Mouse (Mus musculus): ENCODE measurements around the gene Cep135.

Gene Cep135

DNA sequence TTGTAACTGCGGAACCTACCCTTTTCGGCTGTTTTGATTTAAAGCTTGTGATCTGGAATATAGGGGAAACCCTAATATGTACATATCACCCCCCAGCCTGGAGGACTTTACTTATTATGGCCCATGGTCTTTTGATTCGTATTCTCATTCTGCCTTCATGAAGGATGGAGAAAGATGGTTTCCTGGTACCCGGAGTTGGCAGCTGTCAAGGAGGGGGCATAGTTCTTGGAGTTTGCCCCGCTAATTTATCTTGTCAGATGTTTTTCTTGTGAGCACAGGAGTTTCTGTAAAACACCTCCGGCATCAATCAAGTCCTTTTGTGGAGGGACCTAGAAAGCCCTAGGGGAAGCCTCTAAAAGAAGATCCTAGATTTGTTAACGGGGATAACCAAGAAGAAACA is 813 bp downstream of the Cep135 start:
- H3K9me3 ChIP-seq (ENCODE audit: low read length) = no peaks in the 10 kb centered on the region
- TF ChIP-seq POU5F1 (IDR thresholded peaks at IDR 0.05; ENCODE audit: borderline replicate concordance, low read length) = no peak
- no peak for TF ChIP-seq NANOG (IDR thresholded peaks at IDR 0.05; ENCODE audit: borderline replicate concordance, low read length)
- peak overlapping the region; percentile 92 for H3K4me3 ChIP-seq (replicated peaks; ENCODE audit: low read length)

DNA sequence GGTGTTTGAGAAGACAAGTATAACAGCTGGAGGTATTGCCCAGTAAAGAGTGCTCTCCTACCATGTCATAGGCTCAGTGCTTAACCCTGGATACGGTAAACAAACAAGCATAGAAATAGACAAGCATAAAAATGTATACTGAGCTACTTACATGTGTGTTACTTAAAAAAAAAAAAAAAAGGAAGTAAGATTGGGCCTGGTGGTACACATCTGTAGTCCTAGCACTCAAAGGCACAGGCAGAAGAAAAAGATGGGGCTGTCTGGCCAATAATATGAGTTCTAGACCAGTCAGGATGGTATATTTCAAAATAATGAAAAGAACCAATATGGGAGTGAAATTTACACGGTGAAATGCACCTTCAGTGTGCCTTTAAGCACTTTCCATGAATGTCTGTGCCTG is 1.5 kb downstream of the Cep135 start:
- H3K4me1 ChIP-seq (replicated peaks; ENCODE audit: low read depth, low read length) = peaks cover 14% of the 10 kb centered on the region
- H3K9me3 ChIP-seq (ENCODE audit: low read length) = no peaks in the 10 kb centered on the region
- no peak for TF ChIP-seq NANOG (IDR thresholded peaks at IDR 0.05; ENCODE audit: borderline replicate concordance, low read length)
- no peak for TF ChIP-seq POU5F1 (IDR thresholded peaks at IDR 0.05; ENCODE audit: borderline replicate concordance, low read length)
- TF ChIP-seq CTCF (conservative IDR thresholded peaks at IDR 0.05; ENCODE audit: low read length) = no peak
- peaks cover 30% of the 10 kb centered on the region for H3K36me3 ChIP-seq (ENCODE audit: insufficient read depth, low read length)
- H3K4me3 ChIP-seq (replicated peaks; ENCODE audit: low read length) = no peak overlapping the region
- no peaks in the 10 kb centered on the region for H3K27me3 ChIP-seq (ENCODE audit: insufficient read depth, low read length)

More for the DNA sequence above, 813 bp downstream of the Cep135 start:
- H3K27me3 ChIP-seq (ENCODE audit: insufficient read depth, low read length) = no peaks in the 10 kb centered on the region
- peaks cover 14% of the 10 kb centered on the region for H3K4me1 ChIP-seq (replicated peaks; ENCODE audit: low read depth, low read length)
- H3K36me3 ChIP-seq (ENCODE audit: insufficient read depth, low read length) = peaks cover 23% of the 10 kb centered on the region

DNA sequence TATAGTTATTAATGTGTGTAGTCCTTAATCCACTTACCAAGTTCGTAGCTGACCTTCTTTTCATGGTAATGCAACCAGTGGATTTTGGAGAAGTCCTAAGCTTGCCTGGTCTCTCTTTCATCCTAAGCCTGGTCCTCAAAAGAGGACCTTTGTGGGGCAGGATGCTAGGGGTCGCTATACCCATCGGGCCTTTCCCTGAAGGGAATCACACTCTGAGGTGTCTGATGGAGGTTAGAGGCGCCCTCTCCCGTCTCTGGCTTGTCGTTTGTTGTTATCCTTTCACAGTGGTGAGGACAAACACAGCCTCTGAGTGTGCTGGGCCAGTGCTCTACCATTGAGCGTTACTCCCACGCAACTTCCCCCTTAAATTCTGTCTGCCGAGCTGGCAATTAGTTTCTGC is 3.4 kb downstream of the Cep135 start:
- TF ChIP-seq NANOG (IDR thresholded peaks at IDR 0.05; ENCODE audit: borderline replicate concordance, low read length) (no peak), CTCF (conservative IDR thresholded peaks at IDR 0.05; ENCODE audit: low read length) (peak; percentile 27; the same call in 1 of the 2 replicates)
- peaks cover 14% of the 10 kb centered on the region for H3K4me1 ChIP-seq (replicated peaks; ENCODE audit: low read depth, low read length)
- no peak overlapping the region for H3K4me3 ChIP-seq (replicated peaks; ENCODE audit: low read length)
- H3K27me3 ChIP-seq (ENCODE audit: insufficient read depth, low read length) = no peaks in the 10 kb centered on the region
- H3K9me3 ChIP-seq (ENCODE audit: low read length) = no peaks in the 10 kb centered on the region
- peaks cover 49% of the 10 kb centered on the region for H3K36me3 ChIP-seq (ENCODE audit: insufficient read depth, low read length)

DNA sequence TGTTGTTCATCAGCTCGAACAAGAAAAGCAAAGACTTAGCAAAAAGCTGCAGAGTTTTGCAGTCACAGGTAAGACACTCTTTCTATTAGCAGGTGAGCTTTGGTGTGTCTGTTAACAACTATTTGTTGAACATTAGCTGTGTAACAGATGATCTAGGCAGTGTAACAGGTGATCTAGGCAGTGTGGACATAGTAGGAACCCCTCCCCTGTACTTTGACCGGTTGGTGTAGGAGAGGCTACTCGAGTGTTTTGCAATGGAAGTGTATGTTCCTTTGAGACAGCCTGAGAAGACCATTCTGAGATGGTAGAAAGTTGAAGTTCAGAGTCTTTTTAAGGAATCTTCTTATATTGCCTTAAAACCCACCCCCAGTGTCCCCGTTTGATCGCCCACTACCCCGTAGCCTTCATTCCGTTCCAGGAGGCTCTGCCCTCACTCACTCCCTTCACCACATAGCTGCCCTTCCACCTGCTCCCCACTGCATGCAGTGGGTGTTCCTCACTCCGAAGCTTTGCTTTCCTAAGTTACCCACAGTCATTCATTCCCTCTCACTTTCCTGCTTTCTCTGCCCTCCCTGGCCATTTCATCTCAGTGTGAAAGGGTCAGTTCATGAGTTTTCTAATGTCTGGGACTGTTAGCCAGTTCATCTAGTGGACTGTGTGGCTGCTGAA is 21.3 kb downstream of the Cep135 start:
- H3K27me3 ChIP-seq (ENCODE audit: insufficient read depth, low read length) = no peaks in the 10 kb centered on the region
- no peak overlapping the region for H3K4me3 ChIP-seq (replicated peaks; ENCODE audit: low read length)
- H3K9me3 ChIP-seq (ENCODE audit: low read length) = no peaks in the 10 kb centered on the region
- peaks cover 60% of the 10 kb centered on the region for H3K36me3 ChIP-seq (ENCODE audit: insufficient read depth, low read length)
- no peak for TF ChIP-seq CTCF (conservative IDR thresholded peaks at IDR 0.05; ENCODE audit: low read length)
- TF ChIP-seq POU5F1 (IDR thresholded peaks at IDR 0.05; ENCODE audit: borderline replicate concordance, low read length) = no peak
- no peak for TF ChIP-seq NANOG (IDR thresholded peaks at IDR 0.05; ENCODE audit: borderline replicate concordance, low read length)
- H3K4me1 ChIP-seq (replicated peaks; ENCODE audit: low read depth, low read length) = no peaks in the 10 kb centered on the region

DNA sequence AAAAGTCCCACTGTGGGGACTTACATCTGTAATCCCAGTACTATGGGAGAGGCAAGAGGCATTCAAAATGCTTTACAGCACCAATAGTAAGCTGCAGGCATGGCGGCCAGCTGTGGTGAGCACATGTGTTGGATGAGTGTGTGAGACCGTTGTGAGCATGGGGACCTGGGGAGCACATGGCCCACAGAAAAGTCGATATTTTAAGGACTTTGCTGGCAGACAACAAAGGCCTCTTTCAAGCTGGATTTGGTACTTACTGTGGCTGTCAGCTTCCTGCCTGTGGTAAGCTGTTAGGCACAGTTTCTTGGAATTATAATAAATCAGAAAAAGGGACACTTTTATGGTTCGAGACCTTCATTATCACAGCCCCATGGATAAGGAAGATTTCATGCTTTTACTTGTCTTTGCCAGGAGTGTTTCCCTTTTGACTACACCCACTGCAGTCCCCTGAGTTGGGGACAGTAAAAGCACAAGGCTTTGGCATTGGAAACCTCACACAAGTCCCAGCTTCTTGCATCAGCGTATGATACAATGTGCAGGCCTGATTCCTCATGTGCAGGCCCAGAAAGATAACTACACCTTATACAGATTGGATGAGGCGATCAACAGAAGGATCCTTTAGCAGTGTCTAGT is 24.5 kb downstream of the Cep135 start:
- Histone ChIP-seq H3K9me3 (ENCODE audit: low read length) (no peaks in the 10 kb centered on the region), H3K36me3 (ENCODE audit: insufficient read depth, low read length) (peaks cover 63% of the 10 kb centered on the region), H3K27me3 (ENCODE audit: insufficient read depth, low read length) (no peaks in the 10 kb centered on the region), H3K4me3 (replicated peaks; ENCODE audit: low read length) (no peak overlapping the region), H3K4me1 (replicated peaks; ENCODE audit: low read depth, low read length) (no peaks in the 10 kb centered on the region)
- no peak for TF ChIP-seq POU5F1 (IDR thresholded peaks at IDR 0.05; ENCODE audit: borderline replicate concordance, low read length)
- no peak for TF ChIP-seq NANOG (IDR thresholded peaks at IDR 0.05; ENCODE audit: borderline replicate concordance, low read length)
- TF ChIP-seq CTCF (conservative IDR thresholded peaks at IDR 0.05; ENCODE audit: low read length) = no peak

DNA sequence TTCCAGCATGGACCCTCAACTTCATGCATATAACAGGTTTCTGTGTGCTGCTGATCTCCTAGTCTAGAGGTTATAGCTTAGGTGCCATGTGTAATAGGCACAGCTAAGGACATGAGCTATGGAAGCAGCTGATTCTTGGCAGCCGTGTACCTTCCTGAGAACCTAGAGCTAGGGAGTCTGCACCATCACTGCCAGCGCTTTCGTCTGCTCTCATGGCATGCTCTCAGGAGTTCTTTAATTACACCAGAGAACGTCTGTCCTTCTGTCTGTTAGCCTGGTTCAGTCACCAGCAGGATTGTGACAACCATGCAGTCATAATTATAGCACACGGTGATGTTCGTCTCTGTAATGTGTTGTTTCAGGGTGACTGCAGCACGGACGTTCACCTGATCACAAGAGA is 26.8 kb downstream of the Cep135 start:
- TF ChIP-seq NANOG (IDR thresholded peaks at IDR 0.05; ENCODE audit: borderline replicate concordance, low read length) = no peak
- no peak for TF ChIP-seq POU5F1 (IDR thresholded peaks at IDR 0.05; ENCODE audit: borderline replicate concordance, low read length)
- TF ChIP-seq CTCF (conservative IDR thresholded peaks at IDR 0.05; ENCODE audit: low read length) = no peak

DNA sequence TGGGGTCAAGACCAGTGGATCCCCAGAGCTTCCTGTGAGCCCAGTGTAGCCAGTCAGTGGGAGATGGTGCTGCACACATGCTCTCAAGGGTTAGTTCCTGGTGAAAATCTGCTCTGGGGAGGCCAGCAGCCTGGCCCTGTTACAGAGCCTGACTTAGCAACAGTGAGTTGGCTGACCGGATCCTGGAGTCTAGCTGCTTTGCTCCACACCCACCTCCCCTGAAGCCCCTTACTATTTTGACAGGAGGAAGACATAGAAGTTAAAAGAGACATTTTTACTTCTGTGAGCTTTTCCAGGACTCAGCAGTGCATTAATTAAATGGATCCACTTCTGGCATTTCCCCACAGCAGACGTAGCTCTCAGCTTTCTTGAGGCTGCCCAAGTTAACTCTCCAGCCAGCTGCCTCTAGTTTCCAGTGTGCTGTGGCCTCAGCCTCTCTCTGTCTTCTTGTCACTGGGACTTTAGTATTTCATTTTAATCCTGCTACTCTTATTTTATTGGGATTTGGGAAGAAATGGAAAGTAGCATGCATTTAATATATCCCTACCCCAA is 27.8 kb downstream of the Cep135 start:
- no peaks in the 10 kb centered on the region for H3K4me1 ChIP-seq (replicated peaks; ENCODE audit: low read depth, low read length)
- no peaks in the 10 kb centered on the region for H3K27me3 ChIP-seq (ENCODE audit: insufficient read depth, low read length)
- H3K36me3 ChIP-seq (ENCODE audit: insufficient read depth, low read length) = peaks cover 56% of the 10 kb centered on the region
- no peaks in the 10 kb centered on the region for H3K9me3 ChIP-seq (ENCODE audit: low read length)
- TF ChIP-seq POU5F1 (IDR thresholded peaks at IDR 0.05; ENCODE audit: borderline replicate concordance, low read length) (no peak), NANOG (IDR thresholded peaks at IDR 0.05; ENCODE audit: borderline replicate concordance, low read length) (no peak), CTCF (conservative IDR thresholded peaks at IDR 0.05; ENCODE audit: low read length) (no peak)
- H3K4me3 ChIP-seq (replicated peaks; ENCODE audit: low read length) = no peak overlapping the region

More for the DNA sequence above, 26.8 kb downstream of the Cep135 start:
- no peaks in the 10 kb centered on the region for H3K9me3 ChIP-seq (ENCODE audit: low read length)
- H3K36me3 ChIP-seq (ENCODE audit: insufficient read depth, low read length) = peaks cover 65% of the 10 kb centered on the region
- H3K27me3 ChIP-seq (ENCODE audit: insufficient read depth, low read length) = no peaks in the 10 kb centered on the region
- H3K4me3 ChIP-seq (replicated peaks; ENCODE audit: low read length) = no peak overlapping the region
- no peaks in the 10 kb centered on the region for H3K4me1 ChIP-seq (replicated peaks; ENCODE audit: low read depth, low read length)

DNA sequence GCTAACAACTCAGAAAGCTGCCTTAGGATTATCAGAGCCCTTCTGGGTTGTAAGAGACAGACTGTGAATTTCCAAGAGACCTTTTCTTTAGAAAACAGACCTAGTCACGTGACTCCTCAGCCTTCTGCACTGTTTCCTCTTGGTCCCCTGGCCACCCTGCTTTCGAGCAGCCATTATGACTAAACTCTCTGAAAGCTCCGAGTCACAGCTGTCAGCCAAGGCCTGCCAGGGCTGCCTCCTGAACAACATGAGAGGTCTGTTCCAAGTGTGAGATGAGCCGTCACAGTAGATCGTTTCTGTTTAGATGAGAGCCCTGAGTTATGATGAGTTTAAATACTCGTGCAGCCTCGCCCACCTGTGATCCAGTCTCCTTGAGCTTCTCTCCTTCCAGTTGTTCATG is 30.3 kb downstream of the Cep135 start:
- Histone ChIP-seq H3K4me3 (replicated peaks; ENCODE audit: low read length) (no peak overlapping the region), H3K36me3 (ENCODE audit: insufficient read depth, low read length) (peaks cover 56% of the 10 kb centered on the region), H3K4me1 (replicated peaks; ENCODE audit: low read depth, low read length) (no peaks in the 10 kb centered on the region), H3K27me3 (ENCODE audit: insufficient read depth, low read length) (no peaks in the 10 kb centered on the region), H3K9me3 (ENCODE audit: low read length) (no peaks in the 10 kb centered on the region)
- TF ChIP-seq CTCF (conservative IDR thresholded peaks at IDR 0.05; ENCODE audit: low read length) (no peak), POU5F1 (IDR thresholded peaks at IDR 0.05; ENCODE audit: borderline replicate concordance, low read length) (no peak), NANOG (IDR thresholded peaks at IDR 0.05; ENCODE audit: borderline replicate concordance, low read length) (no peak)

All from E14TG2a.4 (cell line).